8 mouse cellular contexts compared by ENCODE assay signal in genomic region chr17:5977056-5977920, GRCm38 (mm10). TPM values are rescaled to one million over a fixed set of nuclear protein-coding genes. Genes with fewer than 3 reads are reported as not detected.
A peak's percentile ranks its signal among the peaks of the same experiment; 100 is the strongest.
DNase-seq lines count a peak whose midpoint lies in the region.

No protein-coding gene starts in this region.

- H3K79me2 ChIP-seq in macrophage (ENCODE audit: inconsistent target), result peaks cover 48% of the 10 kb centered on the region

- DNase-seq in adrenal gland, postnatal 10 days, result peak; percentile 53
- no peak for DNase-seq in adrenal gland, adult 2 months
- DNase-seq in urinary bladder, postnatal 25 days (ENCODE audit: low spot score), result peak; percentile 32
- DNase-seq in urinary bladder, postnatal 10 days (ENCODE audit: low spot score), result no peak
- DNase-seq in heart, postnatal 25 days (ENCODE audit: low spot score), result peak; percentile 63
- no peak for DNase-seq in right cerebral cortex, postnatal 14 days
- DNase-seq in ovary, postnatal 36 days (ENCODE audit: low spot score), result no peak

- intact Hi-C loops in heart, postnatal 25 days (cut with DNase I), result loop anchor here (5.0 kb wide), 1 partner anchor 40 kb away; no protein-coding TSS in a partner anchor

- WGBS in macrophage (ENCODE audit: missing documents), result 86% methylated on average over 16 of the region's 16 CpGs

- no peaks in the 10 kb centered on the region for H3K36me3 ChIP-seq in macrophage (ENCODE audit: inconsistent target)

- H3K27ac ChIP-seq in macrophage, result peak overlapping the region; percentile 68

- H3K4me3 ChIP-seq in macrophage (ENCODE audit: inconsistent target), result no peak overlapping the region

RNA-seq across cellular contexts. Expression of gene Synj2, which starts 36.2 kb away (rescaled TPM):
- 10 to 100 TPM in 1 of 2 experiments, 1 to 10 TPM in 1; 8.2 to 15.4 TPM for total RNA-seq in adrenal gland, postnatal 10 days (2021)
- 10 to 100 TPM in 1 of 2 experiments, 1 to 10 TPM in 1; 9.7 to 18.3 TPM for total RNA-seq in adrenal gland, adult 2 months (2021)
- polyA plus RNA-seq in adrenal gland, adult 2 months (2012; rRNA removed), result 3.6 and 4.6 TPM in 2 replicates
- 10 to 100 TPM; 41.6 to 48.5 TPM for total RNA-seq in heart, postnatal 25 days (2021)
- total RNA-seq in macrophage (2018; cell fraction: chromatin; rRNA removed), result 10 to 100 TPM in 23 of 26 experiments, 1 to 10 TPM in 3; 7.5 to 79.6 (median 43.2) TPM
- total RNA-seq in macrophage (2018; cell fraction: cytosol; rRNA removed), result 10 to 100 TPM in 6 of 26 experiments, 1 to 10 TPM in 20; 3.9 to 11.1 (median 8.9) TPM
- total RNA-seq in macrophage (2018; cell fraction: nucleus; rRNA removed), result 10 to 100 TPM in 20 of 26 experiments, 1 to 10 TPM in 6; 6.4 to 47.9 (median 19.5) TPM
- polyA plus RNA-seq in macrophage (2018), result 6.0 to 14.0 TPM (median 7.9 TPM) in 3 replicates

Comparison
In these comparisons a context has a peak if more than half of its experiments do, and no peak if none do; other contexts are left out.
1. DNase-seq: peak in adrenal gland, postnatal 10 days (single experiment), urinary bladder, postnatal 25 days (single experiment) and heart, postnatal 25 days (single experiment); none in adrenal gland, adult 2 months (single experiment), urinary bladder, postnatal 10 days (single experiment), right cerebral cortex, postnatal 14 days (single experiment) and ovary, postnatal 36 days (single experiment).